Mouse (Mus musculus): ENCODE data around the gene C1ql4. TPM values are rescaled to one million over a fixed set of nuclear protein-coding genes. Genes with fewer than 3 reads are reported as not detected.

C1ql4 gene
- 17.7 and 21.1 TPM in 2 replicates for total RNA-seq (2014; rRNA removed)
- 8.5 and 9.2 TPM in 2 replicates for polyA plus RNA-seq (2015; fragmentation: Nextera tagmentation; extraction: Ambion mirVana)

DNA sequence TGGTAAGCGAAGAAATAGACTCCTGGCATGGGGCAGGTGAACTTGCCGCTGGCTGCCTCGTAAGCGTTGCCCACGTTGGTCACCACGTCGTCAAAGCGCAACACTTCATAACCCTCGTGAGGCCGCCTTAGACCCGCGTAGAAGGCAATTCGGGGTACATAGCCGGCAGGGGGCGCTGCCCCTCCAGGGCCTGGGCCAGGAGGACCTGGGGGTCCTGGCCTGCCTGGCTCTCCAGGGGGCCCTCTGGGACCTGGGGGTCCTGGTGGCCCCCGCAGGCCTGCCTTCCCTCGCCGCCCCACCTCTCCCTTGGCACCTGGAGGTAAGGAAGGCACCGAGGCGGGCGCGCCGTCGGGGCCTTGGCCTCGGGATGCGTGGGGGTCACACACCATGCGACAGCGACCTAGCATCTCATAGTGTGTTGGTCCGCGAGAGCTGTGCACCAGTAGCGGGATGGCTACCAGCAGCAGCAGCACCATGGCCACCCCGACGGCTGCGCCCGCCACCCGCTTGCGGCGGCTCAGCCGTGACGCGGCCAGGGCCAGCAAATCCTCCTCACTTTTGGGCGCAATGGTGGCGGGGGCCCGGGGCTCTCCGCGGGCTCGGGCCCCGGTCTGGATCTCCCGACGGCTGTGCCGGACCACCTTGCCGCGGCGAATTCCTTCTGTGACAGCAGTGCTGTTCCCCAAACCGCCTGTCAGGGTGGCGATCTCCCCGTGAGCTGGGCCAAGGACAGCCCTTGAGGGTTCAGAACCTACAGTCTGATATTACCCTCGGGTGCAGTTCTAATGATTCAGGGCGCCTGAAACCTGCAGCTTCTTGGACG, at the start of gene C1ql4:
Gene C1ql4 (minus strand): TSS at position 565 of the 823 bp plus-strand sequence.
- ATAC-seq (ENCODE audit: low FRiP score) (0 out of 2 replicates have a peak, but pooled peaks have one; percentile 9), DNase-seq (ENCODE audit: low spot score) (no peak)
- WGBS, result 8% methylated on average over 51 of the region's 60 CpGs
- peak within 1 kb of the TSS; percentile 42 for H3K9ac ChIP-seq (replicated peaks; ENCODE audit: low read length, poor library complexity, severe bottlenecking)
- H3K4me1 ChIP-seq (ENCODE audit: insufficient read depth, low read length), result no peaks in the 10 kb centered on the region
- no peaks in the 10 kb centered on the region for H3K36me3 ChIP-seq (ENCODE audit: insufficient read depth, low read length)
- H3K4me3 ChIP-seq (ENCODE audit: low read depth, low read length), result peak within 1 kb of the TSS; percentile 28
- 0 out of 2 replicates have a peak within 1 kb of the TSS, but pooled peaks have one; percentile 38 for H3K27ac ChIP-seq (ENCODE audit: low read depth, low read length)
- H3K4me2 ChIP-seq (ENCODE audit: low read depth, low read length, poor library complexity, severe bottlenecking), result peak within 1 kb of the TSS; percentile 48
- H3K27me3 ChIP-seq (ENCODE audit: insufficient read depth, low read length), result peaks cover 39% of the 10 kb centered on the region
- no peaks in the 10 kb centered on the region for H3K9me3 ChIP-seq (ENCODE audit: low read length)
- peak; percentile 49 for TF ChIP-seq CTCF (IDR thresholded peaks at IDR 0.05)

DNA sequence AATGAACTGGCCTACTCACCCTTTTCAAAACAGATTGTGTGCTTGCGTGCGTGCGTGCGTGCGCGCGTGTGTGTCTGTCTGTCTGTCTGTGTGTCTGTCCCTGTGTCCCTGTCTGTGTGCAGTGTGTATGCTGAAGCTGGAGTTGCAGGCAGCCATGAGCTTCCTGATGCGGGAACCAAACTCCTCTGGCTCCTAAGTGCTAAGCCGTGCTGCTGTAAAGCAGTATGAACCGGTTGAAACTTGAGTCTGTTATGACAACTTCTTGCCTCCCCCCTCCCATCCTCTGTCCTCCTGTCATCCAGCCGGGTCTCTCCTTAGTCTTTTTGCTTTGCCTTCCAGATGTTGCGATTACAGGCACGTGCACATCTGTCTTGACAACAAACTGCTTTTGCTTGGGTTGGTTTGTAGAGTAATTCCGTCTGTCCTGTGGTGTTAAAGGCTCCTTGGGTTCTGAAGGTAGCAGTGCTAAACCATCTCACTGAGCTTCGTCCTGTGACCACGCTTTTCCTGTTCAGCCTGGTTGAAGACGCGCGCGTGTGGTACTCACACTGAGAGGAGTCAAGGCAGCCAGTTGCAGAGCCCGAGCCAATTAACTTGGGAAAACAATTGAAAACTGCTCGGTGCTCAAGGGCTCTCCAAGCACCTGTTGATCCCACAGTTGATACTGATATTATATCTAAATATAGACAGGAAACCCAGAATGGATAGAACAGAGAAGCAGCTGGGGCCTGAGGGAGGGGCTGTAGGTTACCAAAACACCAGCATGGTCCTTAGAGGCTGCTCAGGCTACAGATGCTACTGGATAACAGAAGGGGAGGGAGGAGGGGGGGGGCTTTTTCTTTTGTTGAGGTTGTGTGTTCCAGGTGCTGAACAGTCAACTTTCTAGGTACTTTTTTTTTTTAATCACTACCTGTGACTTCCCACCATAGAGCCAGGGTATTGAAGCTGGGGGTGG, 42.6 kb upstream of the C1ql4 start:
- H3K4me1 ChIP-seq (ENCODE audit: insufficient read depth, low read length), result peaks cover 10% of the 10 kb centered on the region
- H3K4me2 ChIP-seq (ENCODE audit: low read depth, low read length, poor library complexity, severe bottlenecking), result no peak overlapping the region
- no peak overlapping the region for H3K9ac ChIP-seq (replicated peaks; ENCODE audit: low read length, poor library complexity, severe bottlenecking)
- 69% methylated on average over 22 of the region's 22 CpGs for WGBS
- H3K36me3 ChIP-seq (ENCODE audit: insufficient read depth, low read length), result no peaks in the 10 kb centered on the region
- DNase-seq (ENCODE audit: low spot score) (no peak), ATAC-seq (ENCODE audit: low FRiP score) (no peak)
- H3K4me3 ChIP-seq (ENCODE audit: low read depth, low read length), result no peak overlapping the region
- H3K27me3 ChIP-seq (ENCODE audit: insufficient read depth, low read length), result no peaks in the 10 kb centered on the region
- no peak overlapping the region for H3K27ac ChIP-seq (ENCODE audit: low read depth, low read length)
- H3K9me3 ChIP-seq (ENCODE audit: low read length), result no peaks in the 10 kb centered on the region
- TF ChIP-seq CTCF (IDR thresholded peaks at IDR 0.05), result no peak

DNA sequence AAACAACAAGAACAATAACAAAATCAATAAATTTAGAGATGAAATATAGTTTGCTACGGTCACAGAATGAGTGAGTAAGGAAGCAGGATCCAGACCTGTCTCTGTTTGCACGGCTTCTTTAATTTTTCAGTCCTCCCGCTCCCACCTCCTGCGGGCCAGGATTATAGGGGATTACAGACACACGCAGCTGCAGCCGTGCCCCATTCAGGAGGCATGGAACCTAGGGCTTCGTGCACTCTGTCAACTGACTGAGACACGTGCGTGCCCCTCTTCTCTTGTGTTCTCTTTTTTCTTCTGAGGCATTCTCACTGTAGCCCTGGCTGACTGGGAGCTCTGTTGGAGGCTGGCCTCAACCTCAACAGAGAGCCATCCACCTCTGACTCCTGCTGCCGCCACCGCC, 41.8 kb upstream of the C1ql4 start:
- H3K9me3 ChIP-seq (ENCODE audit: low read length), result no peaks in the 10 kb centered on the region
- 29% methylated on average over 11 of the region's 11 CpGs for WGBS
- H3K27me3 ChIP-seq (ENCODE audit: insufficient read depth, low read length), result no peaks in the 10 kb centered on the region
- H3K27ac ChIP-seq (ENCODE audit: low read depth, low read length), result no peak overlapping the region
- no peak overlapping the region for H3K9ac ChIP-seq (replicated peaks; ENCODE audit: low read length, poor library complexity, severe bottlenecking)
- ATAC-seq (ENCODE audit: low FRiP score) (no peak), DNase-seq (ENCODE audit: low spot score) (no peak)
- TF ChIP-seq CTCF (IDR thresholded peaks at IDR 0.05), result no peak
- H3K4me2 ChIP-seq (ENCODE audit: low read depth, low read length, poor library complexity, severe bottlenecking), result no peak overlapping the region
- no peaks in the 10 kb centered on the region for H3K36me3 ChIP-seq (ENCODE audit: insufficient read depth, low read length)
- peaks cover 10% of the 10 kb centered on the region for H3K4me1 ChIP-seq (ENCODE audit: insufficient read depth, low read length)
- no peak overlapping the region for H3K4me3 ChIP-seq (ENCODE audit: low read depth, low read length)

DNA sequence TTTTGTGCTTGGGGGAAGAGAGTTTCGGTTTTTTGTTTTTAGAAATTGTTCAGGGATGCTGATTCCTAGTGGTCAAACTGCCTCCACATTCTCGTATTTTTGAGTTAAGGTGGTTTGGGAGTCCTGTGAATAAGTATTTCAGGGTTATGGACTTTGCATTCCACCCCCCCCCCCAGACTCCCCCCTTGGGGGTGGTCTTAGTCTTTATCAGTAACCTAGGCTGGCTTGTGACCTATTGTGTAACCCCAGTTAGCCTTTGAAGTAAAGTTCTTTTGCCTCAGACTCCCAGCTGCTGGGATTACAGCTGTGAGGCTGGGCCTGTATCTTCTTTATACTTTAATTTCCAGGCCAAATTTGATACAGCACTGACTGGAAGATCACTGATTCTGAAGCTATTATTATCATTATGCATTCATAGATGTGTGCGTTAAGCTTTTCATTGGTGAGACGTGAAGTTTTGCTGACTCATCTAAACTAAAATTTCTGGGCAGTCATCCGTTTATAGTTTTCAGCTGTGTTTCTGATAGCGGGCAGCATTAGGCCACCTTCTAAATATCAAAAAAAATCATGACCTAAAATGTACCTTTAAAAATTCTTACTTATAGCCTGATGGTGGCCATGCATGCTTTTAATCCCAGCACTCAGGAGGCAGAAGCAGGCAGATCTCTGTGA, 40.4 kb upstream of the C1ql4 start:
- no peaks in the 10 kb centered on the region for H3K27me3 ChIP-seq (ENCODE audit: insufficient read depth, low read length)
- no peak overlapping the region for H3K9ac ChIP-seq (replicated peaks; ENCODE audit: low read length, poor library complexity, severe bottlenecking)
- no peak for ATAC-seq (ENCODE audit: low FRiP score)
- H3K36me3 ChIP-seq (ENCODE audit: insufficient read depth, low read length), result no peaks in the 10 kb centered on the region
- no peak overlapping the region for H3K27ac ChIP-seq (ENCODE audit: low read depth, low read length)
- no peak for TF ChIP-seq CTCF (IDR thresholded peaks at IDR 0.05)
- peak overlapping the region; percentile 88 for H3K4me2 ChIP-seq (ENCODE audit: low read depth, low read length, poor library complexity, severe bottlenecking)
- DNase-seq (ENCODE audit: low spot score), result no peak
- WGBS, result 61% methylated on average over 6 of the region's 6 CpGs
- peaks cover 10% of the 10 kb centered on the region for H3K4me1 ChIP-seq (ENCODE audit: insufficient read depth, low read length)
- peak overlapping the region; percentile 84 for H3K4me3 ChIP-seq (ENCODE audit: low read depth, low read length)
- H3K9me3 ChIP-seq (ENCODE audit: low read length), result no peaks in the 10 kb centered on the region

DNA sequence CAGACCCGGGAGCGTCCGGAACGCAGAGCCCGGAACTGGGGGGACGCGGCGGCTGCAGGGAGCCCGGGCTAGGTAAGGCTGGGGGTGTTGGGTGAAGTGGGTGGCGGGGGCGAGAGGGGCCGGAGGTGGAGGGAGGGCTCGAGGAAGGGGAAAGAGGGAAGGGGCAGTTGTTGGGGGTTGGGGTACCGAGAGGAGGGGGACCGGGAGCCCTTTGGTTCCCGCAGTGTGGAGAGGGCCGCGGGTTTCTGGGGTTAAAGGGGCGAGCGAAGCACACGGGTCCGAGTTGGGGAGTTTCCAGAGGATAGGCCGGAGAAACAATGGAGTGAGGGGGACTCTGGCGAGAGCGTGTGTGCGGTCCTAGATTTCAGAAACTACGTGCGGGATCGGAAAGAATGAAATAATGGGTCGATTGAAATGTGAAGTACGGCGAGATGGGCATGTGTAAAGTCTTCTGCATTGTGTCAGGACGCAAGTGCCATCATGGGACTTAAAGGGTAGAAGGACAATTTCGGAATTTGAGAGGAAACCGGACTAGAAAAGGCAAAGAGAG, 39.3 kb upstream of the C1ql4 start:
- H3K27me3 ChIP-seq (ENCODE audit: insufficient read depth, low read length), result no peaks in the 10 kb centered on the region
- H3K36me3 ChIP-seq (ENCODE audit: insufficient read depth, low read length), result no peaks in the 10 kb centered on the region
- H3K27ac ChIP-seq (ENCODE audit: low read depth, low read length), result peak overlapping the region; percentile 87
- no peak for TF ChIP-seq CTCF (IDR thresholded peaks at IDR 0.05)
- H3K4me3 ChIP-seq (ENCODE audit: low read depth, low read length), result peak overlapping the region; percentile 84
- H3K9ac ChIP-seq (replicated peaks; ENCODE audit: low read length, poor library complexity, severe bottlenecking), result peak overlapping the region; percentile 87
- H3K9me3 ChIP-seq (ENCODE audit: low read length), result no peaks in the 10 kb centered on the region
- peak; percentile 26; the same call in 1 of the 2 replicates for ATAC-seq (ENCODE audit: low FRiP score)
- peaks cover 10% of the 10 kb centered on the region for H3K4me1 ChIP-seq (ENCODE audit: insufficient read depth, low read length)
- peak; percentile 36 for DNase-seq (ENCODE audit: low spot score)
- H3K4me2 ChIP-seq (ENCODE audit: low read depth, low read length, poor library complexity, severe bottlenecking), result peak overlapping the region; percentile 88
- under 1% methylated on average over 26 of the region's 35 CpGs for WGBS

Measured in midbrain, postnatal 0 days (tissue).